Mouse (Mus musculus) testis, adult 2 months (tissue): Measurements from ENCODE around the gene Ranbp9.

Source experiments
- CTCF ChIP-seq: fragments of 200-500 bp; IDR thresholded peaks from 2 replicates; pipeline ENCODE4 v1.5.1; 2012; ENCODE audit warnings: low read depth, mild to moderate bottlenecking, inconsistent platforms, low read length, moderate library complexity; ENCODE audit not compliant: control insufficient read depth, insufficient read depth, insufficient replicate concordance
- POLR2A ChIP-seq: fragments of 200-500 bp; IDR thresholded peaks from 2 replicates; pipeline ENCODE4 v1.6.1; 2012; ENCODE audit warnings: low read depth, mild to moderate bottlenecking, inconsistent platforms, low read length, moderate library complexity; ENCODE audit not compliant: control insufficient read depth

DNA sequence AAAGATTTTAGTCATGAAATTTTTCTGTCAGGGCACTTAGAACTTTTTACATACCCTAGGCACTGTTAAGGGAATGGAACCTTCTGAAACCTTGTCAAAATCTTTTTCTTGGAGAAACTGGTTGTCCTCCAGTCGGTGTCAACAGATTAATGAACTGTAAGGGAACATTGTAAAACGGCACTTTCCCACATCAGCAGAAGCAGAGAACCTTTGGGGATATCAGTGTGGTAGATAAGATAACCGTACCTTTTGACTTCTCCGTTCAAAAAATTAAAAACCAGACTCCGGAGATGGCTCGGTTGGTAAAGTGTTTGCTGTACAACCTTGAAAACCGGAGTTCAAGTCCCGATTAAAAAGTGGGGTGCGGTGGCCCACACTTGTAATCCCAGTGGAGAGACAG lies 1.7 kb upstream of the Ranbp9 start:
- TF ChIP-seq POLR2A = no peak
- TF ChIP-seq CTCF = no peak
